Mouse (Mus musculus): ENCODE measurements at regions not wholly inside any gene's neighbourhood (a gene's known extent, or its start where the extent isn't known, plus 50 kb on each side); places are given as distances from the start of the nearest gene placed in this dataset.

DNA sequence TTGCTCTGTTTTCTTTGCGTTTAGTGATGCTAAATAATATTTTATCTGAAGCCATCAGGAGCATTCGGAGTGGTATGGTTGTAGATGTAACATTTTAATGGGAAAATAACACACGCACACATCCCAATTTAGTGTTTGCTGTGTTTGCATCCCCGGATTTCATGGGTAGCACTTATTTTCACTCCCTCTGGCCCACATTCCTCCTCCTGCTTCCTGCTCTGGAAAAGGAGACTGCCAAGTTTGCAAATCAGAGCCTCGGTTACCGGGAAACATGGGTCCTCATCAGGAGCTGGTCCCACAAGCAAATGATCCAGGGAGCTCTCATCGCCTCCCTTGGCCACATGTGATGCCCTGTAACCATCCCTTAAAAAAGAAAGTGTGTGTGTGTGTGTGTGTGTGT, 94.3 kb upstream of the Npas2 start:
- in situ Hi-C loops (cut with MboI, MseI) = no loop called here

DNA sequence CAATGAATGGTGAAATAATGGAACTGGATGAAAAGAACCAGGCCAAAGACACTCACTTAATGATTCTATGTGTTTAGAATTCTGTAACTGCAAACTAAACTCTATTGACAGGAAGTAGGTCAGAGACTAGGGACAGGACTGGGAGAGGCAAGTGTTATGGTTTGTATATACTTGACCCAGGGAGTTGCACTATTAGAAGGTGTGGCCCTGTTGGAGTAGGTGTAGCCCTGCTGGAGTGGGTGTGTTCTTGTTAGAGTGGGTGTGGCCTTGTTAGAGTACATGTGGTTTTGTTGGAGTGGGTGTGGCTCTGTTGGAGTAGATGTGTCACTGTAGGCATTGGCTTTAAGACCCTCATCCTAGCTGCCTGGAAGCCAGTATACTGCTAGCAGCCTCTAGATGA, 93.0 kb upstream of the Npas2 start:
- in situ Hi-C loops (cut with MboI, MseI) = no loop called here

GRCm38 (mm10) chr1:39102126-39102905, 91.2 kb upstream of the Npas2 start:
- in situ Hi-C loops (cut with MboI, MseI) = no loop called here

GRCm38 (mm10) chr1:39102989-39103910, 90.3 kb upstream of the Npas2 start:
- in situ Hi-C loops (cut with MboI, MseI) = no loop called here

DNA sequence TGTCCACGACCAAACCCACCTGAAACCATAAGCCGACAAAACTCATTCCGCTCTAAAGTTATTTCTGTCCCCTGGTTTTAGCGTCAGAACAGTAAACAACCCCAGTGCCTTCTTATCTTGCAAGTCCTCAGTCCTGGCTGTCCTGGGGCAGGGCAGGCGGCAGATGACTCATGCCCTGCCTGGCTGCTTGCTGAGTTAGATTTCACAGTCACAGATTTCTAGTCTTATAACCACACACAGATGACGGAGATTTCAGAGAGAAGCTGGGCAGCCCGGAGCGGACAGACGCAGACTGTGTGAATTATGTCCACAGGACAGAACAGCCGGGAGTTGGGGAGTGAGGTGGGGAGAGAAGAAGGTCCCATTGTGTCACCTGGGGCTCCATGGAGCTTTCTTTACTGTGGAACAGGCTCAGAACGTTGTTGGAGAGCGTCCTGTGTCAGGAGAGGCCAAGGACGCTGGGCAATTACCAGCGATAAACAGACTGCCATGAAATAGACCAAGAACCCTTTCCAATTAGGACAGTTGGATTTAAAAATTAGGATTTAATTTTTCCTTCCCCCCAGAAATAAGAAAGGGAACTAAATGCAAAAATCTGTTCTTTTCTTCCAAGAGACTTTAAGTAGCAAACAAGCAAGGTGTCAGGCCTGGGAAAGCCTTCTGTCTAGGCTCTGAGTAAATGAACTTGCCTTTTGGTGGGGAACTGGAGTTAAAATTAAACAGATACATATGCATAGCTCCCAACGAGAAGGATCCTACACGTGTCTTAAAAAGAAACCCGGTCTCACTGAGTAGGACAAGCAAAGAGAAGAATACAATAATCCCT, 87.8 kb upstream of the Npas2 start:
- in situ Hi-C loops (cut with MboI, MseI) = no loop called here

DNA sequence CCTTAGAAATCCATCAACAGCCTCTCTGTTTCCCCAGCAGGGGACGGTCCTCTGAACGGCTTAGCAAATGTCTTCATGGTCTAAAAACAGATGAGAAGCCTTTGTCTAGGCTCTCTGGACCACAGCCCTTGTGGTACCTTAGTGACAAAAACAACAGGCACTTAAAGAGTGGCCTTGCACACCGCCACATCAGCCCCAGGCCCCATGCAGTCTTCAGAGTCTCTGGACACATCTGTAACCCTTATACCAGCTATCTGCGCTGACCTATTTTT, 87.2 kb upstream of the Npas2 start:
- in situ Hi-C loops (cut with MboI, MseI) = no loop called here

GRCm38 (mm10) chr1:39106650-39107049, 86.9 kb upstream of the Npas2 start:
- in situ Hi-C loops (cut with MboI, MseI) = no loop called here

DNA sequence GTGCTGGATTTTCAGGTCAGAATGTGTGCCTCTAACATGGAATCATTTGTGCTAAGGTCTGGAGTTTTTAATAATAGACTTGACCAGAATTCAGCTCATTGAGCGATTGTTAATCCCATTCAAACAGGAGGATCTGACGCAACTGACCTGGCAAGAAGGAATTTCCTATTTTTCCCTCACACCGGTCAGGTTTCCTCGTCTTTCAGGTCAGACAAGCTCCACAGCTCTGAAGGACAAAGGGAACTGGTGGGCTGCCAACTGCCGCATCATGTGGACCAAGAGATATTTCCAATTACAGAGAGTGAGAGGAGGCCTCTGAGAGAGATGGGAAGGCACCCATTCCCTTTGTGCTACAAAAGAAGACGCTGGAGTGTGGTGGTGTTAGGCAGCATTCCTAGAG, 77.2 kb upstream of the Npas2 start:
- in situ Hi-C loops (cut with MboI, MseI) = no loop called here

GRCm38 (mm10) chr1:39122316-39123015, 71.1 kb upstream of the Npas2 start:
- in situ Hi-C loops (cut with MboI, MseI) = no loop called here

DNA sequence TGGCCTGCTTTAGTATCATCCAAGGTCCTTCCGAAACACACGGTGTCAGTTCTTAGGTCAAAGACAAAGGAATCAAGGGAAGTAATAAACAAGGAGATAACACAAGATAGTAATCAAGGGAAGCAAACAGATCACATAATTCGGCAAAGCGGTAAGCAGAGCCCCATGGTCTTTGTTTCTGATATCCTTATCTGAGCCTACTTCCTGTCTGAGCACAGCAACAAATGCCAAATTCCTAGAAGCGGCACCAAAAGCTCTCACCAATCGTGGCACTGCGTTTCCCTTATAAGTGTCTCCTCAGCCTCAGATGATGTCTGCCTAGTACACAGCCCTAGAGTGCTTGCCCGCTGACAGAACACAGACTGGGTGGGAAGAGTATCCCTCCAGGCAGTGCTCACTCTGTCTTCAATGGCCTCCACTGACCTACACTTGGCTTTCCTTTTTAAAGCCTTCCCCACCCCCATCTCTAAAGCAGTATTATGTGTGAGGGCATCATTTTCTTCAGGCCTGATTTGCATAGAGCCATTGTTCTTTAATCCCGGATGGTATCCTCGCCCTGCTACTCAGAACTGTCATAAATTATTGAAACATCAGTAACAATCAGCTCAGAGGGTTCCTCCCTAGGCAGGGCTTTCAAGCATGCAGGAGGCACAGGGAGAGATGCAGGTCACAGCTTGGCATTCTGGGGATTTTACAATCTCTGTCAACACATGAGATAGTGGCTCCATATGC, 70.3 kb upstream of the Npas2 start:
- in situ Hi-C loops (cut with MboI, MseI) = no loop called here

GRCm38 (mm10) chr1:39123813-39124146, 69.8 kb upstream of the Npas2 start:
- in situ Hi-C loops (cut with MboI, MseI) = no loop called here

DNA sequence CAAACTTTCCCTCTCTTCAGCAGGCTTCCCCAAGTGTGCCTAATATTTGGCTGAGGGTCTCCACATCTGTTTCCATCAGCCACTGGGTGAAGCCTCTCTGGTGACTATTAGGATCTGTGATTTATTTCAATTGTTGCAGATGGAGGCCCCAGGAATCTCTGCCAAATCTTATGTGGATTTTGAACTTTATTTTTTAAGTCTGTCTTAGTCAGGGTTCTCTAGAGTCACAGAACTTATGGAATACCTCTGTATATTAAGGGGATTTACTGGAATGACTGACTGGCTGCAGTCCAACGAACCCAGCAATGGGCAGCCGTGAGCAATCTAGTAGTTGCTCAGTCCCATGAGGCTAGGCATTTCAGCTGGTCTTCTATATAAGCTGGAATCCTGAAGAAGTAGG, 59.0 kb upstream of the Npas2 start:
- in situ Hi-C loops (cut with MboI, MseI) = loop anchor here in 1 of 2 experiments (5.0 kb wide), 2 partner anchors 67 to 307 kb away; no protein-coding TSS in a partner anchor

- in situ Hi-C loops (cut with MboI, MseI) = no loop called here
Measured at GRCm38 (mm10) chr1:39143054-39143453, 50.5 kb upstream of the Npas2 start.

DNA sequence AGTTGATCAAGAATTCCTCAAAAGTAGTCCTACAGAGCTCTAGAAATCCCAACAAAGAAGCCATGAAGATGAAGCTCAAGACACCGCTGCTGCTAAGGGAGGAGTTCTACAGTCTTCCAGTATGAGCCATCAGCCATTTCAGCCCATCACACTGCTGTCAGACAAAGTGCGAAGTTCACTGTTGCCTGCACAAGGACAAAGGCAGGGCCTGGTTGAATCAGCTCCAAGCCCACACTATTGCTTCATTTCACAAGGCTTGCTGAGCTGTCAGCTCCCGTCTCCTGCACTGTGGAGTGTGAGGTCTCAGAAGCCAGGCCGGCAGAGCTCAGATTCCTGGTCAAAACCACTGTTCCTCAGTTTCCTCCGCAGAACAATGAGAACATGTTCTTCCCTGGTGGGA, 49.9 kb upstream of the Npas2 start:
- in situ Hi-C loops (cut with MboI, MseI) = no loop called here

Measured in T-helper 17 cell (primary cell).